Mouse (Mus musculus): Measurements from ENCODE around the gene Enkd1. TPM values are rescaled to one million over a fixed set of nuclear protein-coding genes. Genes with fewer than 3 reads are reported as not detected.
A peak's percentile ranks its signal among the peaks of the same experiment; 100 is the strongest.

The Enkd1 gene
- polyA plus RNA-seq (2014; fragmentation: Nextera tagmentation; extraction: Ambion mirVana), result 31.2 and 36.7 TPM in 2 replicates

- H3K4me1 ChIP-seq (ENCODE audit: control insufficient read depth, insufficient read depth, low read length), result peaks cover 6% of the 10 kb centered on the region
- H3K4me3 ChIP-seq (ENCODE audit: low read depth, low read length), result peak within 1 kb of the TSS; percentile 78
- DNase-seq (ENCODE audit: low spot score) (peak; percentile 98), ATAC-seq (replicated peaks; ENCODE audit: insufficient number of reproducible peaks, low FRiP score, low TSS enrichment, low read depth) (peak; percentile 90)
- under 1% methylated on average over 49 of the region's 55 CpGs for whole genome bisulfite sequencing
- H3K27ac ChIP-seq (replicated peaks; ENCODE audit: low read depth, low read length), result 0 out of 2 replicates have a peak within 1 kb of the TSS, but pooled peaks have one; percentile 20
- H3K9ac ChIP-seq (replicated peaks; ENCODE audit: low read length), result peak within 1 kb of the TSS; percentile 86
- peaks cover 3% of the 10 kb centered on the region for H3K36me3 ChIP-seq (replicated peaks; ENCODE audit: control insufficient read depth, insufficient read depth, low read depth, low read length)
- peak within 1 kb of the TSS; percentile 88 for H3K4me2 ChIP-seq (ENCODE audit: low read depth, low read length)
- H3K27me3 ChIP-seq (ENCODE audit: control insufficient read depth, insufficient read depth, low read length), result no peaks in the 10 kb centered on the region
- H3K9me3 ChIP-seq (replicated peaks; ENCODE audit: control insufficient read depth, low read length), result no peaks in the 10 kb centered on the region
Observed at GRCm38 (mm10) chr8:105707498-105708403, at the start of gene Enkd1, which contains the start of gene 4933405L10Rik. Gene Enkd1, minus strand, starts transcription at chr8:105708210. Gene 4933405L10Rik, plus strand, starts transcription at chr8:105707655.

GRCm38 (mm10) chr8:105754688-105755087, 46.7 kb upstream of the Enkd1 start:
- Histone ChIP-seq H3K4me3 (ENCODE audit: low read depth, low read length) (no peak overlapping the region), H3K27me3 (ENCODE audit: control insufficient read depth, insufficient read depth, low read length) (no peaks in the 10 kb centered on the region), H3K27ac (replicated peaks; ENCODE audit: low read depth, low read length) (no peak overlapping the region), H3K4me1 (ENCODE audit: control insufficient read depth, insufficient read depth, low read length) (peaks cover 3% of the 10 kb centered on the region; the same call in 1 of the 2 replicates), H3K36me3 (replicated peaks; ENCODE audit: control insufficient read depth, insufficient read depth, low read depth, low read length) (no peaks in the 10 kb centered on the region), H3K9ac (replicated peaks; ENCODE audit: low read length) (no peak overlapping the region), H3K4me2 (ENCODE audit: low read depth, low read length) (no peak overlapping the region), H3K9me3 (replicated peaks; ENCODE audit: control insufficient read depth, low read length) (no peaks in the 10 kb centered on the region)
- ATAC-seq (replicated peaks; ENCODE audit: insufficient number of reproducible peaks, low FRiP score, low TSS enrichment, low read depth), result no peak
- WGBS, result 82% methylated on average over 2 of the region's 2 CpGs
- no peak for DNase-seq (ENCODE audit: low spot score)

GRCm38 (mm10) chr8:105753916-105754315, 45.9 kb upstream of the Enkd1 start:
- 81% methylated on average over 2 of the region's 2 CpGs for WGBS
- Histone ChIP-seq H3K27me3 (ENCODE audit: control insufficient read depth, insufficient read depth, low read length) (no peaks in the 10 kb centered on the region), H3K27ac (replicated peaks; ENCODE audit: low read depth, low read length) (no peak overlapping the region), H3K36me3 (replicated peaks; ENCODE audit: control insufficient read depth, insufficient read depth, low read depth, low read length) (no peaks in the 10 kb centered on the region), H3K4me3 (ENCODE audit: low read depth, low read length) (no peak overlapping the region), H3K4me1 (ENCODE audit: control insufficient read depth, insufficient read depth, low read length) (no peaks in the 10 kb centered on the region), H3K9me3 (replicated peaks; ENCODE audit: control insufficient read depth, low read length) (no peaks in the 10 kb centered on the region), H3K9ac (replicated peaks; ENCODE audit: low read length) (no peak overlapping the region), H3K4me2 (ENCODE audit: low read depth, low read length) (no peak overlapping the region)
- DNase-seq (ENCODE audit: low spot score) (no peak), ATAC-seq (replicated peaks; ENCODE audit: insufficient number of reproducible peaks, low FRiP score, low TSS enrichment, low read depth) (no peak)

- Histone ChIP-seq H3K9me3 (replicated peaks; ENCODE audit: control insufficient read depth, low read length) (no peaks in the 10 kb centered on the region), H3K9ac (replicated peaks; ENCODE audit: low read length) (no peak overlapping the region), H3K27ac (replicated peaks; ENCODE audit: low read depth, low read length) (no peak overlapping the region), H3K4me2 (ENCODE audit: low read depth, low read length) (no peak overlapping the region), H3K4me1 (ENCODE audit: control insufficient read depth, insufficient read depth, low read length) (no peaks in the 10 kb centered on the region), H3K36me3 (replicated peaks; ENCODE audit: control insufficient read depth, insufficient read depth, low read depth, low read length) (no peaks in the 10 kb centered on the region), H3K27me3 (ENCODE audit: control insufficient read depth, insufficient read depth, low read length) (no peaks in the 10 kb centered on the region), H3K4me3 (ENCODE audit: low read depth, low read length) (no peak overlapping the region)
- ATAC-seq (replicated peaks; ENCODE audit: insufficient number of reproducible peaks, low FRiP score, low TSS enrichment, low read depth) (no peak), DNase-seq (ENCODE audit: low spot score) (peak; percentile 55)
- 11% methylated on average over 11 of the region's 11 CpGs for WGBS
Observed at GRCm38 (mm10) chr8:105750606-105751005, 42.6 kb upstream of the Enkd1 start.

GRCm38 (mm10) chr8:105743301-105743700, 35.3 kb upstream of the Enkd1 start:
- no peaks in the 10 kb centered on the region for H3K4me1 ChIP-seq (ENCODE audit: control insufficient read depth, insufficient read depth, low read length)
- H3K9me3 ChIP-seq (replicated peaks; ENCODE audit: control insufficient read depth, low read length), result no peaks in the 10 kb centered on the region
- DNase-seq (ENCODE audit: low spot score) (no peak), ATAC-seq (replicated peaks; ENCODE audit: insufficient number of reproducible peaks, low FRiP score, low TSS enrichment, low read depth) (no peak)
- H3K4me2 ChIP-seq (ENCODE audit: low read depth, low read length), result no peak overlapping the region
- no peaks in the 10 kb centered on the region for H3K27me3 ChIP-seq (ENCODE audit: control insufficient read depth, insufficient read depth, low read length)
- H3K4me3 ChIP-seq (ENCODE audit: low read depth, low read length), result no peak overlapping the region
- H3K9ac ChIP-seq (replicated peaks; ENCODE audit: low read length), result no peak overlapping the region
- 87% methylated on average over 4 of the region's 4 CpGs for WGBS
- no peaks in the 10 kb centered on the region for H3K36me3 ChIP-seq (replicated peaks; ENCODE audit: control insufficient read depth, insufficient read depth, low read depth, low read length)
- no peak overlapping the region for H3K27ac ChIP-seq (replicated peaks; ENCODE audit: low read depth, low read length)

GRCm38 (mm10) chr8:105739216-105739615, 31.2 kb upstream of the Enkd1 start:
- Histone ChIP-seq H3K9ac (replicated peaks; ENCODE audit: low read length) (no peak overlapping the region), H3K27ac (replicated peaks; ENCODE audit: low read depth, low read length) (no peak overlapping the region), H3K4me1 (ENCODE audit: control insufficient read depth, insufficient read depth, low read length) (no peaks in the 10 kb centered on the region), H3K4me3 (ENCODE audit: low read depth, low read length) (no peak overlapping the region), H3K9me3 (replicated peaks; ENCODE audit: control insufficient read depth, low read length) (no peaks in the 10 kb centered on the region), H3K27me3 (ENCODE audit: control insufficient read depth, insufficient read depth, low read length) (no peaks in the 10 kb centered on the region), H3K4me2 (ENCODE audit: low read depth, low read length) (no peak overlapping the region), H3K36me3 (replicated peaks; ENCODE audit: control insufficient read depth, insufficient read depth, low read depth, low read length) (no peaks in the 10 kb centered on the region)
- DNase-seq (ENCODE audit: low spot score), result no peak
- WGBS, result 90% methylated on average over 5 of the region's 5 CpGs
- no peak for ATAC-seq (replicated peaks; ENCODE audit: insufficient number of reproducible peaks, low FRiP score, low TSS enrichment, low read depth)

- Histone ChIP-seq H3K9ac (replicated peaks; ENCODE audit: low read length) (no peak overlapping the region), H3K4me3 (ENCODE audit: low read depth, low read length) (no peak overlapping the region), H3K27ac (replicated peaks; ENCODE audit: low read depth, low read length) (no peak overlapping the region), H3K4me1 (ENCODE audit: control insufficient read depth, insufficient read depth, low read length) (no peaks in the 10 kb centered on the region), H3K9me3 (replicated peaks; ENCODE audit: control insufficient read depth, low read length) (no peaks in the 10 kb centered on the region), H3K4me2 (ENCODE audit: low read depth, low read length) (no peak overlapping the region), H3K27me3 (ENCODE audit: control insufficient read depth, insufficient read depth, low read length) (no peaks in the 10 kb centered on the region), H3K36me3 (replicated peaks; ENCODE audit: control insufficient read depth, insufficient read depth, low read depth, low read length) (peaks cover 4% of the 10 kb centered on the region; the same call in 1 of the 2 replicates)
- WGBS, result 89% methylated on average over 5 of the region's 5 CpGs
- ATAC-seq (replicated peaks; ENCODE audit: insufficient number of reproducible peaks, low FRiP score, low TSS enrichment, low read depth) (no peak), DNase-seq (ENCODE audit: low spot score) (no peak)
Observed at GRCm38 (mm10) chr8:105732186-105732585, 24.2 kb upstream of the Enkd1 start.
